ENCODE assay signal across 22 mouse cellular contexts in genomic region chr2:131745381-131745895, GRCm38 (mm10).
"Had no signal": no experiment of that assay in that cellular context is flagged by ENCODE, and none has a peak within 500 bp of the region (broad histone marks: within the 10 kb centered on the region; RNA-seq: fewer than 3 reads in every experiment).

No protein-coding gene starts in this region.

- ATAC-seq: liver, embryonic 12.5 days; midbrain, embryonic 13.5 days; midbrain, embryonic 16.5 days had no signal

- H3K36me3 ChIP-seq: limb, embryonic 10.5 days; limb, embryonic 13.5 days; liver, embryonic 12.5 days; liver, embryonic 15.5 days; lung, embryonic 15.5 days; midbrain, embryonic 10.5 days; midbrain, embryonic 13.5 days had no signal

- H3K4me2 ChIP-seq: limb, embryonic 13.5 days; liver, embryonic 12.5 days; liver, embryonic 15.5 days; lung, embryonic 15.5 days; midbrain, embryonic 13.5 days had no signal

- H3K9ac ChIP-seq: limb, embryonic 13.5 days; liver, embryonic 12.5 days; liver, embryonic 15.5 days; lung, embryonic 15.5 days; midbrain, embryonic 13.5 days had no signal

- H3K9me3 ChIP-seq: limb, embryonic 10.5 days; limb, embryonic 13.5 days; liver, embryonic 12.5 days; liver, embryonic 15.5 days; lung, embryonic 15.5 days; midbrain, embryonic 10.5 days; midbrain, embryonic 13.5 days had no signal

- H3K27ac ChIP-seq: limb, embryonic 10.5 days; limb, embryonic 13.5 days; liver, embryonic 12.5 days; liver, embryonic 15.5 days; lung, embryonic 15.5 days; midbrain, embryonic 10.5 days; midbrain, embryonic 13.5 days; stomach, postnatal 0 days had no signal

- H3K27me3 ChIP-seq: limb, embryonic 13.5 days; liver, embryonic 12.5 days; liver, embryonic 15.5 days; lung, embryonic 15.5 days; midbrain, embryonic 13.5 days had no signal

- DNase-seq: kidney, adult 9 months; kidney, postnatal 14 days; kidney, postnatal 4 days; layer of hippocampus, adult 9-11 months; liver; lung, adult 18-20 months; lung, postnatal 10 days; lung, postnatal 36 days; thymus, adult 2 months; thymus, postnatal 14 days; thymus, postnatal 4 days had no signal

- H3K4me3 ChIP-seq: limb, embryonic 10.5 days; limb, embryonic 13.5 days; liver, embryonic 12.5 days; liver, embryonic 15.5 days; lung, embryonic 15.5 days; megakaryocyte, embryonic 14.5 days; midbrain, embryonic 10.5 days; midbrain, embryonic 13.5 days; myocyte had no signal

- H3K4me1 ChIP-seq: liver, embryonic 12.5 days; liver, embryonic 15.5 days; megakaryocyte, embryonic 14.5 days; midbrain, embryonic 10.5 days; midbrain, embryonic 13.5 days had no signal
